Mouse (Mus musculus) liver, embryonic 12.5 days (tissue): ENCODE measurements around the gene Bloc1s2. TPM values are rescaled to one million over a fixed set of nuclear protein-coding genes. Genes with fewer than 3 reads are reported as not detected.

Experiments used
- polyA plus RNA-seq: library from polyadenylated mRNA; unstranded; fragments of >200 nt; fragmentation: Nextera tagmentation; extraction: Ambion mirVana; gene quantifications from 2 replicates; pipeline ENCODE4 v1.2.1, GENCODE M21; 2016

Bloc1s2 gene
- polyA plus RNA-seq, 1 experiment from 2014 or later, result 61.6 TPM

Other genes with a start within 250 kb of the Bloc1s2 start
- 3.9 and 4.2 TPM in 2 replicates for gene Dnmbp, start 206.3 kb downstream of the Bloc1s2 start, polyA plus RNA-seq
- 42.8 and 45.8 TPM in 2 replicates for gene Cpn1, start 159.9 kb downstream of the Bloc1s2 start, polyA plus RNA-seq
- gene Cyp2c23, start 117.2 kb downstream of the Bloc1s2 start, polyA plus RNA-seq, result 5.4 and 6.2 TPM in 2 replicates
- gene Erlin1, start 76.7 kb downstream of the Bloc1s2 start, polyA plus RNA-seq, result 17.9 and 19.0 TPM in 2 replicates
- gene Chuk, start 39.0 kb downstream of the Bloc1s2 start, polyA plus RNA-seq, result 30.5 and 30.8 TPM in 2 replicates
- 25.3 and 26.3 TPM in 2 replicates for gene Cwf19l1, start 10.6 kb downstream of the Bloc1s2 start, polyA plus RNA-seq
- not detected in 2 replicates for gene Pkd2l1, start 46.0 kb upstream of the Bloc1s2 start, polyA plus RNA-seq
- 0.29 TPM in 1 of 2 replicates, not detected in the other for gene Scd3, start 56.8 kb upstream of the Bloc1s2 start, polyA plus RNA-seq
- 136 and 148 TPM in 2 replicates for gene Scd2, start 147.2 kb upstream of the Bloc1s2 start, polyA plus RNA-seq
- 0.04 TPM in 1 of 2 replicates, not detected in the other for gene Scd4, start 186.6 kb upstream of the Bloc1s2 start, polyA plus RNA-seq